Mouse (Mus musculus) kidney, postnatal 36 days (tissue): ENCODE measurements at regions not wholly inside any gene's neighbourhood (a gene's known extent, or its start where the extent isn't known, plus 50 kb on each side); places are given as distances from the start of the nearest gene placed in this dataset.

Experiments used
- DNase-seq, 2 experiments: peaks; one replicate each; pipeline ENCODE4 v3.0.0; 2021 to 2022; ENCODE audit warnings: mixed read lengths in 2 of 2

DNA sequence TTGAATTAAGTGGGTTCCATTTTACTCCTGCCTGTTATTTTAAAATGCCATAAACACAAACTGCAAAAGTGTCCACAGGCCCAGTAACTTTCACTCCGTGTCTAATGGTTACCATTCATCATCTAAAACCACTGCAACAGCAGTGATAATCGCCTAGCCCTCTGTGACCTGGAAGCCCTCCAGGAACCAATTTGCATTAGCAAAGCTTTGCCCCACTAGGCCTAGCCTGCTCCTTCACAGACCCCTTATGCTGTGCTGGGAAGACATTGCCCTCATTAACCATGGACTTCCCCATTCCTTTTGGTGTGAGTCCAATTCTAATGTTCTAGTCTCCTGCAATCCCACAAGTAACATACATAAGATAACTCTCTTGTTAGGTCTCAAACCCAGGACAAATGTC, 277.3 kb upstream of the Prkd1 start:
- no peak for DNase-seq

DNA sequence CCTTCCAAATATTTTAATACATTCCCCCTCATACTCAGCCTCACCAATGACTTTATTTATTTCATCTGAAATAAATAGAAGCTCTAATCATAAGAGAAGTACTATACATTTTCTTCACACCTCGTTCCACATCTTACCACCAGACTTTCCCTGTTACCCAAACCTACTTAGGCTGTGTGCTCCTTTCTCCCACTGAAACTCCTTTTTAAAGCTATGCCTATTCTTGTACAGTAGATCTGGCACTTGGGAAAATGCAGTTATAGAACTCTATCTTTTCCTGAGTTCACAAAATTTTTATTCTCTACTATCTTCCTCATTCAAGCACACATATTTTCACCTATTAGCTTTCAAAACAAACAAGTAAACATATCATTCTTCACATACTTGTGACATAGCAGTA, 272.8 kb upstream of the Prkd1 start:
- no peak for DNase-seq

DNA sequence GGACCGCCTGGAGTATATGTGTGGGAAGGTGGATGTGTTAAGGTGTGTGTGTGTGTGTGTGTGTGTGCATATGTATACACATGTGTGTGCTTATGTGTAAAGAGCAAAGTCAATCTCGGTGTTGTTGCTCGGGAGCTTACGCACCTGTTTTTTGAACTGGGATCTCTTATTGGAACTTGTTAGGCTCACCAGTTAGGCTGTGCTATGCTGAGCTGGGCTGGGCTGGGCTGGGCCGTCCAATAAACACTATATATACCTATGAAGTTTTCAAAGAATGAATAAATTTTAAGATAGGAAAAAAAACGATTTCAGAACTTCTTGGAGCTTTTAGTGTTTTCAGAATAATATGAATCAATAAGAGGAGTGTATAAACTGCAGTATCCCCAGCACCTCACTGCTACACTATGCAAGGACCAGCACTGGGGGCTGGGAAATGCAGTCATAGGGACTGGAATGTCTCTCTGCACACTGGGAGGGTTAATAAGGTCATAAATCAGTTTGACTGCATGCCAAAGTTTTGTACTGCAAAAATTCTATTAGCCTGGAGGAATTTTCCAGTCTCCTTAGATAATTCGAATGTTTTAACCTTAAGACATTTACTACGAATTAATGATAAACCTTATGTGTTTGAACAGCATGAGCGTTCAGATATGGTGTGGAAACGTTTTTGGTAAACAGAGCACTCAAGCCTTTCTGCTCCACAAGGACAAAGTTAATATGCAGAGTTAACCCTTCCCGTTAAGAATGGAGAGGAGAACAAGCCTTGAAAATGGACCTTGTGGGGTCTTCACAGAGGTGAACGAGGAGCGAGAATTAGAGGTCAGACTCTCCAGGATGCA, 250.9 kb upstream of the Prkd1 start:
- peak; percentile 24 to 46 for DNase-seq

DNA sequence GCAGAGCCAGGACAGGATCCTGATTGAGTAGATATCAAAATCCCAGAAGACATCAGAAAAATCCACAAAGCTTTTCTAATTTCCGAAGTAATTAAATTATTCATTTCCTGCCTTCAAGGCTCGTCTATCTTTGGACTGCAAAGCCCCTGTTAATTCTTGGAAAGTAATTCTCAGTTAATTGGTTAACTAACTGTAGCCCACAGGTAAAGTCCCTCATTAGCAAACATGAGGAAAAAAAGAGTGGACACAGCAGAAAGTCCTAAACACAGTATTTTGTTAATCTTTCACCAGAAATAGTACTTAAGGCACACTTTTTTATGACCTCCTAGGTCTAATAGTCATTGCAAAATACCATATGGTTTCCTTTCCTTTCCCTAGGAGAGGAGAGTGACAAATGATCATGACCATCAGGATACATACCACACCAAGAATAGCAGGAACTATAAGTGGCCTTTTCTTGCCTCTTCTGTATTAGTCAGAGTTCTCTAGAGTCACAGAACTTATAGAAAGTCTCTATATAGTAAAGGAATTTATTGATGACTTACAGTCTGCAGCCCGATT, 248.8 kb upstream of the Prkd1 start:
- DNase-seq, result peak in 1 of 2 experiments; percentile 39

DNA sequence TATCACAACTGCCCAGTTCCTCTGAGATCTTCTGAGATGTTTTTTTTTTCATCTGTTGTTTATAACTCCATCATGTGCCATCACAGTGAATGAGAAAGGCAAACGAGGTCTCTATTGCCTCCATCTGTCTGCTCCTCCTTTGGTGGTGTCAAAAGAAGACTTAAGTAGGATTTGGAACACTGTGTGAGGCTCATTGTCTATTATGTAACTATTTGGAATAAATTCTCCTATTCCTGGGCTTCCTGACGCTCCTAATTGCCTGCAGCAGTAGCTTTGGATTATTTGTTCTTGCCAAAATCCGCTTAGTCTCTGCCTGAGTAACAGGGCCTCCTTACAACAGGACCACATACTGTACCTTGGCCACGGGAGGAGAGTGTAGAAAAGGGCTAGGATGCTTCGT, 244.7 kb upstream of the Prkd1 start:
- no peak for DNase-seq

DNA sequence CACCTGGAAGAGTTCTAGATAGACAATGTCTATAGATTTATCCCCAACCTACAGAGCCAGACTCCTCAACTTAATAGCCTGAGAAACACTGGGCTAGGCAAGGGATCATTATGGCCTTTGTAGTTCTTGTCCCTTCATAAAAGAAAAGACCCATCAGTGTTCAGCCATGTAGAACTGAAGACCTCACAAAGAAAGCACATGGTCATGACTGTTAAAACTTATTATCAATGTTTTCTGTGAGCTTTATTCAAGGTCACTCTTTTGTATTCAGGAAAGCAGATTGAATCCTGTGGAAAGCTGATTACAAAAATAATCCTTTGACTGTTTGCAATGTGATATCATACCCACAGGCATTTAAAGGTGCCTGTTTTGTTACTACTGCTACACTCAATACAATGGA, 226.9 kb upstream of the Prkd1 start:
- DNase-seq, result no peak

DNA sequence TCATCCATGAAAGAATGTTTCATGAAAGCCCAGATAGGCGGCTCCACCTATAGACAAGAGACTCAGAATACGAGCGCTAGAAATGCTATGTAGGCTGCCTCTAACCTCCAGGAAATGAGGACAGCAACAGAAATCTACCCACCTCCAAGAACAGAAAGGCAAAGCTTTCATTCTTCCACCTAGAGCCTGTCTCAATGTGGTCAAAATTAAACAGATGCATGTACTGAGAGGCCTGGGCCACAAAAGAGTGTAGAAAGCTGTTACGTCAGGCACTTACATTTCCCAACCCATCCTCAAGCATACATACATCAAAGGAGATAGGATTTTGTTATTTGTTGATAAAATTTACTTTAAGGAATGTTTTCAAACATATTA, 225.1 kb upstream of the Prkd1 start:
- no peak for DNase-seq

DNA sequence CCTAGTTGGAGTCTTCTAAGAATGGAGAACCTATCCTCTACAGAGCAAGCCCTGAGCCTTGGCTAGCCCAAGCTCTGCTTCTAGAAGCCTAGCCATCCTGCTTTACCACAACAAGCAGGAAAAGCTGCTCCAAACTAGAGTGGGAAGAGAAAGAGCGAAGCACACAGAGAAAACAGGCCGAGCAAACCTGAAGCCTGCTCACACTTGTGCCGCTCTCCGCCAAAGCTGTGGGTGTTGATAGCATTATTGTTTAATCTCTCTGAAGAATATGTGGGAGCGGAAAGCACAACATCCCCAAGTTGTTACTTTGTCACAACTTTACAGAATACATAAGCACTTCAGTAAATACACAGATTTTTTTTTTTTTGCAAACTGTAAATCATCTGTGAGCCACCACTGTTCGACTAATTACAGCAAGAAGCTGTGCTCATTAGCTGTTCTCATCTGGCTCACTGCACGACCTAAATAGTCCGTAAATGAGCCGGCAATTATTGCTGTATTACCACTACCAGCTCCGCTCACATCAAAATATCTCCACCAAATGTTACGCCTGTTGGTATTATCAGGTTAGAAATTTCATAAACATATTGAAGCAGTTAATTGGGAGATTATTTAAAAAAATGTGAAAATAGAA, 224.6 kb upstream of the Prkd1 start:
- DNase-seq, result no peak

DNA sequence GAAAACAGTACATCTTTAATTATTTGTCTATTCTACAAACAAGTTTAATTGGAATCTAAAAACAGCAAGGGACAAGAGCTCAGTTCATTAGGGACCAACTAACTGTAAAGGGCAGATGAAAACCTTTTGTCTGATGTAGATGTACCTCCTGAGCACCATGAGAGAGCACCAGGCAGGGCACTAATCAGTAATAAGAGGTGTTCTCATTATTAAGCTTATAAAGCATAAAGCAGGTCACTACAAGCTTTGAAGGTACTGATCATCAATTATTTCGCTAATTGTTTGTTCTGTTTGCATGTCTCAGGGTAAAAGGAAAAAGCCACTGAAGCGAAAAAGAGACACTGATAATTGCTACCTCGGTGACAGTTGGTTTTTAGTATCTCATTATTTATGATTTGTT, 202.7 kb upstream of the Prkd1 start:
- DNase-seq, result no peak

DNA sequence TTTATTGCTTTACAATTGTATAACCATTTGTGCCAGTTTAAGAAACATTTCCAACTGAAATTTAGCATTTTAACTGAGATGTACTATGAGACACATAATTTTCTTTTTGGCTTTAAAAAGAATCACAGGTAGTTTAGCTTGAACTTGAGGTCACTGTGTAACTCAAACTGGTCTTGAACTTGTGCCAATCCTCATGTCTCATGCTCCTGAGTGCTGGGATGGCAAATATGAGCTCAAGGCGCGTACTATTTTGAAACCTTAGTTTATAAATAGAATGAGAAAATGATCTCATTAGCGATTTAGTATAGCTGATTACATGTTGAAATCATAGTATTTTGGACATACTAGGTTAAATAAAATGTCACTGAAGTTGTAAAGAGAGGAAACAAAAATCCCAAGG, 199.1 kb upstream of the Prkd1 start:
- peak in 1 of 2 experiments; percentile 1 for DNase-seq

DNA sequence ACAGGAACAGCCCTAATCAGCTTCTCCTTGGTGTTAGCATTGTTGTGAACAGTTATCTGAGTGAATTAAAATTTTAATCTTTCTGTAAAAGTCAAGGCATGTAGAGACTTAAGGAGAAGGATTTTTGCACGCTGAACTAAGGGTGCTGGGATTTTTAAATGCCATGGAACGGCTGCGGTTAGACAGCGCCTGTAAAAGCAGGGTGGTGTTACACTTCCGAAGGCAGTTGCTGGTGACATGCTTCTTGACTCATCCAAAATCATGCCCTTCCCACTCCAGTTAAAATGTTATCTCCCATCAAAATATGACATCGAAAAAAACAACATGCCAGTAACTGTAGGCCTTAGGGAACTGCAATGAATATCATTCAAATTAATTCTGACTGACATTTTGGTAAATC, 193.8 kb upstream of the Prkd1 start:
- DNase-seq, result no peak

DNA sequence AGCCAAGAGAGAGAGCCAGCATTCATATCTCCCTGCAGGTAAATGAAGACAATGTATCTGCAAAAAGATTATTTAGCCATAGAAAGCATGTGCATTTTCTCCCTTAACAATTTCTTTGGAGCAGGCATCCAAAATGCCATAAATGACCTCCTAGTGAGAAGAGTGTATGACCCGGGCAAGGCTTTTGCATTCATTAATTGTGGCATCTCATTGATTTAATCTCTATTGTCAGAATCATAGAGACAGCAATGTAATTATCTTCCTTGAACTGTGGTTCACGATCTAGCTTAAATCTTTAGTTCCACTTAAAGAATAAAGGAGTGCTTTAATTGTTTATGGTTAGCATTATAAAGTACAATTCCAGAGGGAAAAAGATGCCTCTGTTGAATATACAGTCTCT, 190.5 kb upstream of the Prkd1 start:
- DNase-seq, result no peak

DNA sequence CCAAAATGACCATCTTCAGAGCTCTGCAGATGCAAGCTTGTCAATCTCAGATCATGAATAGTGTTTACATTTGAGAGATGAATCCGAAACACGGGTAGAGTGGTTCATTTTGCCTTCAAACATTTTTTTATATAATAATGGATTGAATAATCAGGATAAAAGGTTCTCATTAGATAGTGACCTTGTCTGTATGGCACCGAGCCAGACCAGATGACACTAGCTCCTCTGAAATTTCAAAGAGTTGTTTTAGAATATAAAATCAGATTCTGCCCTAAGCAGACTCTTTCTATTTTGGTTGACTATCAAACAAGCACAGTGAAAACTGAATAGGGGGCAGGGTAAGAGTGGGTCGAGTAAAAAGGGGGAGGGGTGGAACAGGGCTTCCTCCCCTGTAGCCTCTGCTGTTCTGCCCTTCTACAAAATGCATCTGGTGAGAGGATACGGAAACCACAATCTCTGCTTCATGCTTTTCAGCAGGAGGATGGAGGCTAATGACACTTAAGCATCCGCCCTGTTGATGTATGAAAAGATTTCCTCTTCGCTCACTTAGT, 159.9 kb upstream of the Prkd1 start:
- DNase-seq, result no peak

DNA sequence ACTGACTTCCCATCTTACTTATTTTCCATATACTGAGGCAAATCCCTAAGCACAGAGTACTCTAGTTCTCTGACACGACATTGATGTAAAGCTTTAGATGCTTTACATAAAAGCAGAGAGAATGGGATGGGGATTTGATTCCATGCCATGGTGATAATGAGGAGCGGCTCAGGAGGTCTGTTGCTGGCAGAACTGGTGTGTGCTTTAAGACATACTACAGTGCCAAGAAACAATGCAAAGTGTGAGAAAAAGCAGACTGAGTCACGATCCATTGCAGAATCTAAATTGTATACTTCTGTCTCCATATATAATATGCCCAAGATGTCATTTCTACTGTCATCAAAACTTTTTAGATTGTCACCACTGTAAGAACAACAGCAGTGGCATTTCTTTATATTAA, 155.5 kb upstream of the Prkd1 start:
- DNase-seq, result no peak

DNA sequence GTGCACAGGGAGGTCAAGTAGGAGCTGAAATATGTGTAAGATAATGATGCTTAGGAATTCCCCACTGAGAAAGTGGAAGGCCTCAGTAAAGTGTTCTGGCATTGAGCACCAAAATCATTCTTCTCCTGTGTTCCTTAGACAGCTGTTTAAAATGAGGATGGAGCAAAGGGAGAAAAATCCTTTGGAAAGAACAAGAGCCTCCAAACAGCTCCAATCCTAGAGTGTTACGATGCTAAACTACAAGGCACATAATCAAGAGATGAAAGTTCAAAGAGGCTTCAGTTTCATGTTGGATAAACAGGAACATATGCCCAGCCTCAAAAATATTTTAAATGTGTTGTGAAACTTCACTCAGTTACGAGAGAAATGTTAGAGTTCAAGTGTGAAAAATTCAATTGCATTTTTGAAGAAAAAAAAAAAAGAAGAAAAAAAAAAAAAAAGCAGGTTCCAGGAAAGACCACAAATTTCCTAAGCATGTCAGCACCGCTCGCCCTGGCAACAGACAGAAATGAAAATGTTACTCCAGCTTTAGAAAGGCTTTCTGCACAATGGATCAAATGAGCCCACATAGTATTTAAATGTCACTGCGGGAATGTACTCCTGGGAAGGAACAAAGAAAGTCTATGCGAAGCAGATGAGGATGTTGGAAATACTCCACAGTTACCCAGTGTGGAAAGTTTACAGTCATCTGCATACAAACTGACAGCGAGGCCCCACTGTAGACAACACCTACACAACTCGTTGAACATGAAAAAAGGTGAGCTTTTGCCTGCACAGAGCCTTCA, 116.5 kb upstream of the Prkd1 start:
- no peak for DNase-seq

DNA sequence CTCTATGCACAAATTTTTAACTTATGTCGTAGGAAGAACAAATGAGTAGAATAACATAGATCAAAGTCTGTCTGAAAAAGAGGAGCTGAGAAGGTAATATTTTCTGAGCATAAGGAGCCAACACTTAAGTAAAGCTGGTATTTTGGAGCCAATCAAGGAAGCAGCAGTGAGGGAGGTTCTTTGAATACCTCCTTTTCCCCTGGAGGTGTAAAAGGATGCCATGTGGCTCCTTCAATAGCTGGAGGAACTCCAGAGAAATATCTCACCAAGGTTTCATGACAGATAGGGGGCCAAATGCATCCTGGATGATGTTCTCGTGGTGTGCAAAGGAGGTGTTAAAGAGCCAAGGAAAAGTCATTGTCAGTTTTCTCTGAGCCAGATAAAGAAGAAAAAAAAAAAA, 115.6 kb upstream of the Prkd1 start:
- DNase-seq, result no peak

DNA sequence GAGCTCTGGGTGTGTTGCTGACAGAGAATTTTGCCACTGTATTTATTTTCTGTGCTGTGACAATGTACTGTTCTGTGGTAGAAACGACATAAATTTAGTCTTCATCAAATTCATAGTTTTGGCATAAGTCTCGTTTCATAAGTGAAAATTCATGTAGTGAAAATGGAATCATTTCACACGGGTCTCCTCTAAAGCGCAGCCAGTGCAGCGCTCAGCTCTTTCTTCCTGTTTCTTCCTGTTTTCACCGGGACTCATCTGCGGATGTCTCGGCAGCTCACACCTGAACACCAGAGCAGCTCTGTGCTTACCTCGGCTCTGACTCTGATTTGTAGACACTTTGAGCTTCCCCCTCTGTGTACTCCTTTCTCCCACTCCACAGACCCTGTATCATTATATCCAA, 85.2 kb upstream of the Prkd1 start:
- no peak for DNase-seq

DNA sequence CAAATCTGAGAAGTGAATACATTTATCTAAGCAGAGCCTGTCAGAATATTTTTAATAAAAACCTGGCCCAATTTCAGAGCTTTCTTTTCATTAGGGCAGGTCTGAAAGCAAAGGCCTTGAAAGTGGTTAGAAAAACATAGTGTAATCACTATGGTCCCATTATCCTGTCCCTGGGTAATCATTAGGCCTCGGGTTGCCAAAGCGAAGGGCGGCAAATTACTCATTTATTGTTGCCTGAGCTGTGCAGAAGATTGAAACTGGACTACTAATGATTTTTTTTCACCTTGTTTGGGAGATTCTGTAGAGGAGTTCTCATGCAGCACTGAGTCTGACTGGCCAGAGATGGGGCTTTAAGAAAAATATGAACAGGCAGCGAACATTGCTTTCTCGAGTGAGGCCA, 63.7 kb upstream of the Prkd1 start:
- DNase-seq, result no peak

DNA sequence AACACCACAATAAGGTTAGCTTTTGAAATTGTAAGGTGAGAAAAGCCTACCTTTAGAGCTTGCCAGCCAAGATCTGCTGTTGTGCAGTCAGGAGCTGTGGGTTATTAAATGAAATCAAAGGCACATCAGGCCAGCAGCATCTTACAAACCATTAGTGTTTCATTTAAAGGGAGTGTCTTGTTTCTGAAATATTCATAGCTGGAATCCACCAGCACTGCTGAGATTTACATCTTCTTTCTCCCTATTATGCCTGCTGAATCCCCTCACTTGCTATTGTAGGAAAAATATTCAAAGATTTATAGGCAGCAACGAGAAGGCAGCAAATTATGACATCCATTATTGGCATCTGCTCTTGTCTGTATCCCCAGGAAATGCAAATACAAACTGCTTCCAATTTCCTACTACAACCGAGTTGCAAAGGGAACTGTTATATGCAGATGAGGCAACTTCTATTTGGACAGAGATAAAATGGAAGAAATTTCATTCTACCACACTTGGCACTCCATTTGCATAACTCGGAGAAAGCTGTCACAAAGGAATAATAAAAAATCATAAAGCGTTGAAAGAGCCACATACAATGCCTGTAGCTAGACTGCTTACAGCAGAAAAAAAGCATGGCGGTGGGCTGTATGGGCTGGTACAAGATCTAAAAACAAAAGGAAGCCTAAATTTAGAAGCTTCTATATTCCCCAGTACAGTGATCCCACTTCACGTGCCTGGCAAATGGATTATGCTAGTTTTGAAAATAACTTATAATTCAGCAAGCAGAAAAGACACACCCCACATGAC, 60.3 kb upstream of the Prkd1 start:
- DNase-seq, result no peak

DNA sequence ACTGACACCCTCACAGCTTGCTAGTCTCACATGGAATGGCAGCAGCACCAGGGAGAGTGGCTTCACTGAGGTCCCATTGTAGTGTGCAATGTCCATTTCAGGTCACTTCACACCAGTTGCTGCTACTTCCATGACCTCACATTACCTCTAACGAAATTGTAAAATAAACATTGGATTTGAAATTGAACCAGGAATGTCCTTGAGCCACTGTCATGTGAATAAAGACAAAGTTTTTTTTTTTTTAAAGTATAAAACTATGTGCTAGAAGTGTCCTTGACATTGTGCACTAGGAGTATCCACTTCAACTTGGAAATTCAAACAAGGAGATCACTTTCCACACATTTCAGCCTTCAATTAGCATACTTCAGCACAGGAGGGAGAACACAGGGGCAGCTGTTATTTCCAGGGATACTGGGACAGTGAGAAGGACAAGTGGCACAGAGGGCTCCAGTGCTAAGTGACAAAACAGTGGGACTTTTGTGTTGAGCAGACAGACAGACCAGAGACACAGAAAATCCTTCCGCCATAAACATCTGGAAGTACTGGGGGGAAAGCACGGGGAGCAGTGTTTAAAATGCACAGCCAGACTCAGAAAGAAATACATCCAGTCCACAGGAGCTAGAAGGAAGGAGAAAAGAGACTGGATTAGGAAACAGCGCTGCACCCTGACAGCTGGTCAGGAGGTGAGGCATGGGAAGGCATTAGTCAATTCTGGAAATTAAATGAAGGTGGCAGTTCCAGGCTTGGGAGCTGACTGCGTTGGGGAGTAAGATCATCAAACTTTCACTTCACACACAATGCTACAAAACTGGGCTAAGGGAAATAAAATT, 49.9 kb upstream of the Prkd1 start:
- no peak for DNase-seq
